Mouse (Mus musculus): ENCODE measurements around the gene Slc12a1. TPM values are rescaled to one million over a fixed set of nuclear protein-coding genes. Genes with fewer than 3 reads are reported as not detected.

The Slc12a1 gene
- total RNA-seq, 2 experiments from 2014 or later = not detected

DNA sequence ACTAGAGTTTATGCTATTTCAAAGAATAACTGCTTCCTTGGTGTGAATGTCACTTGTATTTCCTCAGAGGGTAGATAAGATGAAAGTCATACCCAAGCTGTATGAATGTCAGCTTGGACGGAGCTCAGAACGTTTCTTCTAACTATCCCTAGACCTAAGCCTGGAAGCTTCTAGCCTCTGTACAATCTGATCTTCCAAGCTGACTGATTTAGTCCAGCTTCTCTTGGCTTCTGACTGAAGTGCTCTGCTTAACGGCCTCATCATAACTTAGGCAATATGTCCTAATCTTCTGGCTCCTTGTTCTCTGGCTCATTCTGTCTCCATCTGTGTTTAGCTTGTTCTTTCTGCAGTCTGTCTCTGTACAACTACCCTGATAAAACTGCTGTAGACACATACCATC, 102.3 kb downstream of the Slc12a1 start:
- no peak for DNase-seq

DNA sequence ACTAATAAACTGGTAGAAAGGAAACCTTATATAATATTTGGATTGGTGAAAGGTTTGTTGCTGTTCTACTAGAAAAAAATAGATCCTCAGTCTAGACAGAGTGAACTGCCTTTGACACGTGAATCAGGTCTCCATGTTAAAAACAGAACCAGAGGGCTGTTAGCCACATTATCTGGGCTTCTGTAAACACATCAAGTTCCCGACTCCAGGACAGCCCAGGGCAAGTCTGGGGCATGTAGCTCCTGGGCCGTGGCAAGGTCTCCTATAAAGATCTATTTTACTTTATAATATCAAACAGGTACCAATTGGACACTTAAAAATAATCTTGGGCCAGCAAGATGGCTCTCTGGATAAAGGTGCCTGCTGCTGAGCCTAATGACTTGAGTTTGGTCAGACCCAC, 103.6 kb downstream of the Slc12a1 start:
- DNase-seq = no peak

DNA sequence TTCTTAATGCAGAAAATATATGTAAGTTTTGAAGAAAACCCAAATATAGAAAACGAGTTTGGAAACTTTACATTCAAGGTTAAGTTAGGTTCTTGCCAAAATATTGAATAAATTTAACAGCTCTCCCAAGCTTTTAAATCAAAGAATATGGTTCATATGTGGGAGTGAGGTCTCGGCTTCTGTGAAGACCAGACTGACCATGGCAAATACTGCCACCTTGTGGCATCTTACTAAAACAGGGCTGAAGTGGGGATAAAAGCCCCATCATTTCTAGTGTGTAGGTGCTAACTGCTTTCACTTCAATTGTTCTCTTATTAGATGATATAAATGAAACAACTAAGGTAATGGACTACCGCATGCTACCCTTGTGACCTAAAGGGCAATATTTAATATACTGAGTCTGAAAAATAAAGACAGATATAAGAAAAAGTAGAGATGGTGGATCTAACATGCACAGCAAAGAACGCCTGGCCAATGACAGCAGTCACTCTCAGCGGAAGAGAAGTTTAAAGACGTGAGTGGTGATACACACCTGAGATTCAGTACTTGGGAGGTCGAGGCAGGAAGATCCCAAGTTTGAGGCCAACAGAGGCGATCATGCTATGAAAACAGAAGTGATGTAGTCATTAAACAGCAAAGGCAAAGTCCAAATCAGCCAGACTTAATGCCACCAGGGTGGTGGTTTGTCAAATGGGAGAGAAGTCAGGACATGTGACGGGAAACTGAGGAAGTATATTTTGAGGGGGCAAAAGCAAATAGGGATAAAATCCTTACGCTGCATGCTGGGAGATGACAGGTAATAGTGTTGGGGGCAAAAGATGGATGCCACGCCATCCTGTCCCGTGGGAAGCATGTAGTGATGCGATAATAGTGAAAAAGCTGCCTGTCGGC, 107.2 kb downstream of the Slc12a1 start:
- DNase-seq = no peak

DNA sequence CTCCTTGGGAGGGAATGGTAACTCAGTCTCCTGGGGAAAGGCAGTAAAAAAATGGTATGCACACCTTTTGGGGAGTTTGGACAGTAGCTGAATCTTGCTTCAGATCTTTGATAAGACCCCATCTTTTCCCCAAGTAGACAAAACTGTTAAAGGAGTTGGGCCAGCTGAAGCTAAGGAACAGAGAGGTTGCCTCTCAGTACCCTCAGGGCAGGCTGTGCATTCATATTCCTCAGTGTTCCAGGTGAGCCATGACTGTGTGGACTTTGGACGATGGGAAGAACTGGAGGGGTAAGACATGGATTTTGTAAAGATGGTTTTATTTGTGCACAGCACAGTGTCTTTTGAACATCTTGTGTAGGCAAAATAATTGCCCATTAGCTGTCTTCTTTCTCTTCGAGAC, 108.0 kb downstream of the Slc12a1 start:
- DNase-seq = no peak

DNA sequence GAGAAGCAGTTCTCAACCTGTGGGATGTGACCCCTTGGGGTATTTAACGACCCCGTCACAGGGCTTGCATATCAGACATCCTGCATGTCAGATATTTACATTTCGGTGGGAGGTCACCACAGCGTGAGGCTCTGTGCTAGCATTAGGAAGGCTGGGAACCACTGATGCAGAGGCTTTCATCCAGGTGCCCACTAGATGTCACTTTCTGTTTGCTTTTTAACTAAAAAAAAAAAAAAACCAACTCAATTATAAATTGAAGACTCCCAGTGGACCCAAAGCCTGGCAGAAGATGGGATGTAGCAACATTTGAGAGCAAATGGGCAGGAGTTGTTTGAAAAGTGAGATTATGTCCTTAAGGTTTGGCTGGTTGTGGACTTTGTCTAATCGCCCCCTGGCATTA, 110.8 kb downstream of the Slc12a1 start:
- peak; percentile 21 for DNase-seq

DNA sequence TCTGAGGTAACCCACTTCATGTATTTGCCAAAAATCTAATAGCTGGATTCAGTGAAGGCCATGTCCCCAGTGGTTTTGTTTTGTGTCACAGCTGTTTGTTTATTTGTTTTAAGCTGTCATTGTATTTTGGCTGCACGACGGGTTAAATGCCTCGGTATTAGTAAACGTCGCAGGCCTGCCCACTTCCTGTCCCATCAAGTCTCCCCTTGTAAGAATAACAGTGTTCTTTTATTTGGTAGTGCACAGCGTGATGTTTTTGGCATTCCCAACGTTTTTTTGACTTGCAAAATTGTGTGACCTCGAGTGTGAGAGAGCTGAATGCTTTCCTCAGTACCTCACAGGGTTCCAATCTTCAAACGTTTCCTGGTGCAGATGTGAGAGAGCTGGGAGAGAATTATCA, 111.4 kb downstream of the Slc12a1 start:
- no peak for DNase-seq

DNA sequence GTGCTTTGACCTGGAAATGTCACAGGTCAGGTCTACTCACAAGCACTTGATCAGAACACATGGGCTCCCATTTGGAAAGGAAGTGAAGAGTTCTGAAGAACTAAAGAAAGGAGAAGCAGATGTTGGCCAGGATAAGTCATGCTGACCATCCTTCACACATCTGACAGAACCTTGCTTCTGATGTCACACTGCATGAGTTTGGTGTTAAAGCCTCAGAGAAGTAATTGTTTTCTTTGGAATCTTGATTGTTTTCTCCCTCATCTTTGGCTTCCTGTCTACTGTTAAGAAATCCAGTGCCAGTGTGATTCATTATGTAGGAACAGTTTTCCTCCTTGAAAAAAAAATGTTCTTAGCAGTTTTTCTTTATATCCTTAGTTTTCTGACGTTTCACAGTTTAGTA, 116.6 kb downstream of the Slc12a1 start:
- no peak for DNase-seq

DNA sequence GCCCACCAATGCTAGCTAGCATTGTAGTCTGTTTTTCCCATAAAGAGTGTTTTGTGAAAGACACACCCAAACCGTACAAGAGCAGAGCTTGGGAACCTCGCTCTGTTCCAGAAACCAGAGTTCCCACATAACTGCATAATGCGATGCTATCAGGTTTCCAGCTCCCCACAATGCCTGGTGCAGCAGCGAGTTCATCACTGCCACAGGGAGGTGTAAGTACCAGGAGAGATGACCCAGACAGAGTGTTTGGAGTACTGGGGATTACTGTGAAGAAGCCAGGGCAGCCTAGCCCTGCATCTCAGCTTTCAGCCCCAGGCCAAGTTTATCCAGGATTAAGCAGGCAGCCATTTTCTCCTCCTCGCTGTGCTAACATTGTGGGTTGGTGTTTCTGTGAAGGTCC, 123.3 kb downstream of the Slc12a1 start:
- no peak for DNase-seq

DNA sequence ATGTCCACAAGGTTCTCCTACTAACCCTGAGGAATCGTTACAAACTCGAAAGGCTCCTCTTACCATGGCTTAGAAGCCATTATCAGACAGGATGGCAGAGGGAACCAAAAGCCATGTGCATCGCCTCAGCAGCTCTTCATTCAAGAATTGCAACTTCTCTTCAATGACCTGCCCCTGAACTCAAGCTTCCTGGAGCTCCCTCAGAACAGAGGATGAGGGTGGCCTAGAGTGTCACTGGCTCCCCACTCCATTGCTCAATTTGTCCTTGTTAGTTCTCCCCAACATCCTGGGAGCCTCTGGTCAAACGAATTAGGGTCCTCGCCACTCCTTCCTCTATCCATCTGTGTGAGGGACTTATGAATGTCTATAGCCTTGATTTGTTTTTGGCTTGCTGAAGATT, 124.4 kb downstream of the Slc12a1 start:
- no peak for DNase-seq

DNA sequence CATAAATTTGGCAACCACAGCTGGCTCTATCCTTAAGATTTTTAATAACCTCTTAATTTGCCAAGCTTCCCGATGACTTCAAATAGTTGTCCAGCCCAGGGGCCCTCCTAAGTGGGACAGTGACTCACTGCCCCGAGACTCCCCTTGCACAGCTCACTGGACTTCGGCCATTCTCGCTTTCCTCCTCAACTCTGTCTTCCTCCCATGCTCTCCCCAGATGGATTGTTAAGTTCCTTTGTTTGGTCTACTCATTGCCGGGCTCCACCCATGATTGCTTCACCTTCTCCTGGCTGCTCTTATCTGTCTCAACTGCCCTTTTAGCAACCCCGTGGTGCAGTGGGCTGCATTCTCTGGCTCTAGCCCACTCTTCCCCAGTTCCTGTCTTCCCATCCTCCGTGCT, 126.2 kb downstream of the Slc12a1 start:
- DNase-seq = no peak

Other genes with a start within 250 kb of the Slc12a1 start
- under 1 TPM; 0.29 to 0.63 TPM for gene Slc24a5, start 84.4 kb upstream of the Slc12a1 start, total RNA-seq (2021)
- 10 to 100 TPM; 14.0 to 20.2 TPM for gene Myef2, start 28.8 kb upstream of the Slc12a1 start, total RNA-seq (2021)
- not detected for gene Ctxn2, start 15.8 kb upstream of the Slc12a1 start, total RNA-seq (2021)
- 10 to 100 TPM; 20.9 to 21.0 TPM for gene Dut, start 94.7 kb downstream of the Slc12a1 start, total RNA-seq (2021)